Mouse (Mus musculus): ENCODE results near the gene Ssbp2. TPM values are rescaled to one million over a fixed set of nuclear protein-coding genes. Genes with fewer than 3 reads are reported as not detected.

Ssbp2 gene
- polyA plus RNA-seq, 1 experiment from 2014 or later: 4.6 TPM

DNA sequence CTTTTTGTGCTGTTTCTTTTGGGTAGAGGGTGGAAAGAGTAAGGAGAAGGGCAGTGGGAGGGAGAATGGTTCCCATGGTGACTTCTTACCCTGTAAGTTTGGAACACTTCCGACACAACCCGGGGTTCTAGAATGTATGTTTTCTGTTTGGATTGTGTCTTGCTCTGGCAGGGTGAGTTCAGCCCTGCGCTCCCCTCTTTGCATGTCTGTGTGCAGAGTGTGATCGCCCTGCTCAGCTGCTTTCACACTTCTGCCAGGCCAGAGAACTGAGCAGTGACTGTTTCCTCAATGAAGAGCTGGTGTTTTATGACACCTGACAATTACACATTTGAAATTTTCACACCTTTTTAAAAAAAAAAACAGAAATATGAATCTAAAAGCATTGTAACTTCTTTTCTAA lies 150.5 kb downstream of the Ssbp2 start:
- no peak overlapping the region for H3K4me3 ChIP-seq (ENCODE audit: inconsistent target)
- 93% methylated on average over 4 of the region's 4 CpGs for WGBS (ENCODE audit: missing documents)
- H3K27ac ChIP-seq: no peak overlapping the region
- H3K36me3 ChIP-seq (ENCODE audit: inconsistent target): no peaks in the 10 kb centered on the region
- H3K79me2 ChIP-seq (ENCODE audit: inconsistent target): no peaks in the 10 kb centered on the region

DNA sequence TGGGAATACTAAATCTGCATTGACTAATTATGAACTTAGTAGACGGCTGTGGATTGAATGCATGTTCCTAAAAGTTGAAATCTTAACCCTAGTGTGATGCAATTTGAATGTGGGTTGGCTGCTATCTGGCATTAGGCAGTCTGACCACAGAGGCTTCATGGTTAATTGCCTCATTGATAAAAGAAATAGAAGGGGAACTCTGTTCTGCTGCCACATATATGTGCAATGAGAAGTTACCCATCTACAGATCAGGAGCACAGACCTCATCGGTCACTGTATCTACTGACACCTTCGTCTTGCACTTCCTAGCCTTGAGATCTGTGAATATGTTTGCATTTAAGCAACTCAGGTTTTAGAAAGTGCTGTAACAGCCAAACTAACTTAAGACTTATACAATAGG lies 151.8 kb downstream of the Ssbp2 start:
- no peak overlapping the region for H3K4me3 ChIP-seq (ENCODE audit: inconsistent target)
- H3K27ac ChIP-seq: no peak overlapping the region
- 13% methylated on average over 3 of the region's 3 CpGs for WGBS (ENCODE audit: missing documents)
- no peaks in the 10 kb centered on the region for H3K36me3 ChIP-seq (ENCODE audit: inconsistent target)
- no peaks in the 10 kb centered on the region for H3K79me2 ChIP-seq (ENCODE audit: inconsistent target)

DNA sequence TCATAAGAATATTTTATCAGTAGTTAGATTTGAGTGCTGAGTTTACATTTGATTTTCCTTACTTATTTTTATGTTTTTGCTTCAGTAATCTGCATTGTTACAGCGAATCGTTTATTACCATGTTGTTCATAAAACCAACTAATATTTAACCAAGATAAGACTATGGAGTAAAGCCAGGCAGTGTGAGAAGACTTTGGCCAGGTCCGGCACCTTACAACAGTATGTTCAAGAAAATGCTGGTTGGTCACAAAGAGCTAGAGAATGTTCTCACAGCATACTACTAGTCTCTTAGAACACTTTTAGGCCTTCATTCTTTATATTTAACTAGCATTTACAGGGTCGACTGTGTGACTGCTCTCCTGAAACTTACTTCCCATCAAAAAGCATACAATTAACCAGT lies 152.5 kb downstream of the Ssbp2 start:
- Histone ChIP-seq H3K36me3 (ENCODE audit: inconsistent target) (no peaks in the 10 kb centered on the region), H3K79me2 (ENCODE audit: inconsistent target) (no peaks in the 10 kb centered on the region), H3K4me3 (ENCODE audit: inconsistent target) (no peak overlapping the region), H3K27ac (no peak overlapping the region)
- 90% methylated on average over 4 of the region's 4 CpGs for WGBS (ENCODE audit: missing documents)

DNA sequence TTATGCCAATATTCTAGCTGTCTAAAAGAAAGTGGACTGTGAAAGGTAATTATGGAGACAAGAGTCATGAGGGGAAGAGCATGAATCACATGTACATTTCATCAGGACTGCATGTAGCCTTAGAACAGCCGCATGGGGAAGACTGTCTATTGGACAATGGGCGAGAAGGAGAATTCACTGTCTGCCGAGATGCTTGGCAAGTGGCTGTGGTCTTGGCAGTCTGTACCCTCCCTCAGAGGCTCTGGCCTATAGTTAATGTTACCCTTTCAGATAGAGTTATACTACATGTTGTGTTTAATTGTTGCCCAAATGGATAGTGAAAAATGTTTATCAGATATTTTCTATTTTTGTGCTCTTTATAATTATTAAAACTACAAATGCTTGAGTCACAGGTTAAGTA lies 156.0 kb downstream of the Ssbp2 start:
- no peaks in the 10 kb centered on the region for H3K79me2 ChIP-seq (ENCODE audit: inconsistent target)
- WGBS (ENCODE audit: missing documents): 85% methylated on average over 3 of the region's 3 CpGs
- H3K4me3 ChIP-seq (ENCODE audit: inconsistent target): no peak overlapping the region
- no peak overlapping the region for H3K27ac ChIP-seq
- no peaks in the 10 kb centered on the region for H3K36me3 ChIP-seq (ENCODE audit: inconsistent target)

DNA sequence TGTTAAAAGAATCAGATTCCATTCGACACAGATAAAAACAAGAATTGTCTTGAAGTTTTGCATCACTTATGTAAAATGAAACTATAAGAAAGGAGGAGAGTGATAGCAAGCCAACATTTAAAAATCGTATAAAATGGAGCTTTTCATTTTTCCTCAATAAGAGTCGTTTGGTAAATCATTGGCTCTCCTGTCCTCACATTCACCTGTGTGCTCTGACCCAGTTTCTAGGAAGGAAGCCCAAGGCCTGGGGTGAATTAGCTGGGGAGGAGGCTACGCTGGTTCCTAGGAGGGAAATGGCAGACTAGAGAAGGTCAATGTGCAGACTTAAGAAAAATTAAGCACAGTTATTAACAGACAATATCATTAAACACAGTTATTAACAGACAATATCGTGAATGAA lies 156.8 kb downstream of the Ssbp2 start:
- no peaks in the 10 kb centered on the region for H3K79me2 ChIP-seq (ENCODE audit: inconsistent target)
- 98% methylated on average over 5 of the region's 5 CpGs for WGBS (ENCODE audit: missing documents)
- H3K4me3 ChIP-seq (ENCODE audit: inconsistent target): no peak overlapping the region
- no peaks in the 10 kb centered on the region for H3K36me3 ChIP-seq (ENCODE audit: inconsistent target)
- H3K27ac ChIP-seq: no peak overlapping the region

DNA sequence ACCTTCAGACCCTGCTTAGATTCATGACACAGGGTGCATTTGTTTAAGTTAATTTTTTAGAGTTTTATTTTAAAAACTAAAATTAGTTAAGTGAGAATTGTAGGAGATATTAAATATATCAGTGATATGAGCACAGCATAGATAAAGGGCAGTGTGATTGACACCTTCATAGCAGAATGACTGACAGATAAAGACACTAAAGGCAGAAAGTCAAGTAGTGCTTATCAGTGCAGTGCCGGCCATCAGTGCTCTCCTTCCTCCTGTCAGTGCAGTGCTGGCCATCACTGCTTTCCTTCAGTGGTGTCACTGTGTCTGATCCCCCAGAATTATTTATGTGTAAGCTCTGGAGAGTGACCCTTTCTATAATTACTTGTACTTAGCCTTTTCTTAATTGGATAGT lies 159.3 kb downstream of the Ssbp2 start:
- Histone ChIP-seq H3K36me3 (ENCODE audit: inconsistent target) (no peaks in the 10 kb centered on the region), H3K79me2 (ENCODE audit: inconsistent target) (no peaks in the 10 kb centered on the region), H3K27ac (no peak overlapping the region), H3K4me3 (ENCODE audit: inconsistent target) (no peak overlapping the region)
- 72% methylated on average over 1 of the region's 1 CpGs for WGBS (ENCODE audit: missing documents)

DNA sequence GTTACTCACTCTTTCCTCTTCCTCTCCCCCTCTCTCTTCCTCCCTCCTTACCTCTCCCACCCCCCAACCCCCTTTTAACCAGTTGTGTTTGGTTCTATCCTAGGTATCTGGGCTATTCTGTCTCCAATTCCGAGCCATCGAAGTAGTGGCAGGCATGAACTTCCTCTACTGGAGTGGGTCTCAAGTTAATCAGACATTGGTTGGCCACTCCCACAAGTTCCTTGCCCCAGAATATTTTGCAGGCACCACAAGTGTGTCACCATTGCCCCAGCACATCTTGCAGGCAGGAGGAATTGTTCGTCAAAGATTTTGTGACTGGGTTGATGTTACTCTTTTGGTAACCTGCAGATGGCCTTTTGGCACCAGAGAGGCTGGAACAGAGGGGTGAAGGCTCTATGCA lies 160.5 kb downstream of the Ssbp2 start:
- Histone ChIP-seq H3K36me3 (ENCODE audit: inconsistent target) (no peaks in the 10 kb centered on the region), H3K4me3 (ENCODE audit: inconsistent target) (no peak overlapping the region), H3K79me2 (ENCODE audit: inconsistent target) (no peaks in the 10 kb centered on the region), H3K27ac (no peak overlapping the region)
- 80% methylated on average over 3 of the region's 3 CpGs for WGBS (ENCODE audit: missing documents)

DNA sequence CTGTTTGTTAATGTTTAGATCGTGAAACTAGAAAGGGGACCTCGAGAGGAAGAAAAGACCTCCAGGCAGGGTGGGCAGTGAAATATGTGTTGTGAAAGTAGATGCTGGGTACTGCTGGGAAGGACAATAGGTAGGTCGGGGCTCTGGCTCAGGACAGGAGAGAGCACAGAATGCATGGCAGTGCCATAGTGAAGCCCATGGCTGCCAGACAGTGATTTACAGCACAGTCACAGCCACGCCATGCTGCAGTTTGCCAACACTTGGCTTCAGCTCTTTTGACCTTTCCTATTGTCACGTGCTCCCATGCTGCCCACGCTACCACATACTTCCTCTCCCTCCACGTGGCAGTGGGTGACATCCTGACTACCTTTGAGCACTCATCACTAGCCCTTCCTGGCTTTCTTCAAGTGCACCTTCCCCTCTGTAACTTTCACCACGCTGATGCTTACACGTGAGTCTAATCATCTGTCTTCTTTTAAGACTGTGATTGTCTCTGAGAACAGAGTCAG lies 171.3 kb downstream of the Ssbp2 start:
- Histone ChIP-seq H3K36me3 (ENCODE audit: inconsistent target) (no peaks in the 10 kb centered on the region), H3K27ac (no peak overlapping the region), H3K4me3 (ENCODE audit: inconsistent target) (no peak overlapping the region), H3K79me2 (ENCODE audit: inconsistent target) (no peaks in the 10 kb centered on the region)
- WGBS (ENCODE audit: missing documents): 57% methylated on average over 9 of the region's 9 CpGs

DNA sequence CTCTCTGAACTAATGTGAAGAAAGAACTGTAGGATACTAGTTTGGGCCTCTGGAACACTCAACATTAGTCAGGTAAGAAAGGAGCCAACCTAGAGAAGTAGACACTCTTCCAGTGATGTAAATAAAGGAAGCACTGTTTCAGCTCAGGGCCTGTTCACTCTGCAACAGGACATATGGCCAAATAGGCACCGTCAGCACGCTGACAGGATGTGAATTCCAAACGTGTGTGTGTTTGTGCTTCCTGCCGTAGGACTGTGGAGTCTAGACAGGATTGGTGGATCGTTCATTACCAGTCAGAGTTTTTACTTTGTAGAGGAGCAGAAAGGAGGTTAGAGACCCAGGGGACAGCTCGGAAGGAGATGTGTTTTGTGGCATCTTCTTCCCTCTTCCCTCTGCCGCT lies 174.0 kb downstream of the Ssbp2 start:
- no peak overlapping the region for H3K27ac ChIP-seq
- H3K79me2 ChIP-seq (ENCODE audit: inconsistent target): no peaks in the 10 kb centered on the region
- WGBS (ENCODE audit: missing documents): 55% methylated on average over 7 of the region's 7 CpGs
- H3K36me3 ChIP-seq (ENCODE audit: inconsistent target): no peaks in the 10 kb centered on the region
- H3K4me3 ChIP-seq (ENCODE audit: inconsistent target): no peak overlapping the region

DNA sequence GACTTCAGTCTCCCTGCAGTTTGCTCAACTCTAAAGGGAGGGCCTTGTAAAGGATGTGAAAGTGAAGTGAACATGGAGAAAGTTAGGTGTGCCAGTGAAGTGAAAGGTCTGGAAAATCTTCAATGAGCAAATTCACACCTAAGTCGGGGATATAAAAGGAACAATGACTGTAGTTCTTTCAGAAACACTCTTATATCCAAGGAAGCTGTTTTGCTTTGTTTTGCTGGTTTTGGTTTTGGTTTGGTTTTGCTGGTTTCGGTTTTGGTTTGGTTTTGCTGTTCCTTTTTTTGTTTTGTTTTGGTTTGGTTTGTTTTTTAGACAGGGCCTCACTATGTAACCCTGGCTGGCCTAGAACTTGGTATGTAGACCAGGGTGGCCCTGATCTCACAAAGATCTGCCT lies 175.9 kb downstream of the Ssbp2 start:
- no peaks in the 10 kb centered on the region for H3K36me3 ChIP-seq (ENCODE audit: inconsistent target)
- H3K27ac ChIP-seq: no peak overlapping the region
- WGBS (ENCODE audit: missing documents): 3% methylated on average over 2 of the region's 2 CpGs

DNA sequence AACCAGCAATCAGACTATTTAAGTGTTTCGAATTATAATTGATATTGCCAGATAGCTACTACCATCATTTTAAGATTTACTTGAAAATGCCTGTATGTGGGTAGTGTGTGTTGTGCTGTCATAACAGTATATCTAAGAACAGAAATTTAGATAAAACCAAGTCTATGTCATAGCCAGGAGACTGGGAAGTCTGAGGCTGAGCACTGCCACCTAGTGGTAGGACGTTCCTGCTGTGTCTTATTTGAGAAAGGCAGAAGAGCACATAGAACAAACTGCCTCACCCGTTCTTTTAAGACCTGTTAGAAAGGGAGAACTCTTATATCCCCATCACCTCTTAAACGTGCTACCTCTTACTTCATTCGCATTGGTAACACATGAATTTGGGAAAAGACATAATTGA lies 176.7 kb downstream of the Ssbp2 start:
- WGBS (ENCODE audit: missing documents): 24% methylated on average over 5 of the region's 5 CpGs
- Histone ChIP-seq H3K27ac (no peak overlapping the region), H3K79me2 (ENCODE audit: inconsistent target) (no peaks in the 10 kb centered on the region), H3K36me3 (ENCODE audit: inconsistent target) (no peaks in the 10 kb centered on the region), H3K4me3 (ENCODE audit: inconsistent target) (no peak overlapping the region)

More for the DNA sequence above, 175.9 kb downstream of the Ssbp2 start:
- Histone ChIP-seq H3K79me2 (ENCODE audit: inconsistent target) (no peaks in the 10 kb centered on the region), H3K4me3 (ENCODE audit: inconsistent target) (no peak overlapping the region)

DNA sequence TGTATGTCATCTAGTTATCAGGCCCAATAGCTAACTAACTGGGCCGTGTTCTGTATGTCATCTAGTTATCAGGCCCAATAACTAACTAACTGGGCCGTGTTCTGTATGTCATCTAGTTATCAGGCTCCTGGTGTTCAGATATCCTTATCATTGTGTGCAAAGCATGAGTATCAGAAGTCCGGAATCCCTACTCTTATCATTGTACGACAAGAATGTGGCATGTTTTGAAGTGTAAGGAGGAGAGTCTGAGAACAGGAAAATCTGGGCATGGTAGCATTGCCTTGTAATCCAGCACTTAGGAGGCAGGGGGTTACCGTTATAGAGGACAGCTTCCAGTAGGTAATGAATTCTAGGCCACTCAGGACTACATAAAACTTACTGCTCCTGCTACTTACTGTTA lies 178.8 kb downstream of the Ssbp2 start:
- Histone ChIP-seq H3K36me3 (ENCODE audit: inconsistent target) (no peaks in the 10 kb centered on the region), H3K79me2 (ENCODE audit: inconsistent target) (no peaks in the 10 kb centered on the region), H3K4me3 (ENCODE audit: inconsistent target) (no peak overlapping the region), H3K27ac (no peak overlapping the region)
- 96% methylated on average over 4 of the region's 5 CpGs for WGBS (ENCODE audit: missing documents)

DNA sequence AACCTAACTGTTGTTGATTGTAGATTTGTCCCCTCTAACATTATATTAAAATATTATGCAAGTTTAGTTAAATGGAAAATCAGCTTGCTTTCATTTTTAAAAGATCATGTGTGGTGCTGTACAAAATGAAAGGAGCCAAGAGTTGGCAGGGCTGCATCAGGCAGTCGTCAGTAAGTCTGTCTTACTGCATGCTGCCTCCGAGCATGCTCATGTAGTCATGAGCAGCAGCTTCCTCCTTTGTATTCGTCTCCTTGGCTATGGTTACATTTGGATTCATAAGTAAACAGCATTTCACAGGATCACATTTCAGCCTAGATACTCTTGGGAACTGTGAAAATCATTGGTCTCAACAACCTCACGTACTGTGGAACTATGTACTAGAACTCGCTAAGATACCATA lies 180.1 kb downstream of the Ssbp2 start:
- 78% methylated on average over 5 of the region's 5 CpGs for WGBS (ENCODE audit: missing documents)
- no peaks in the 10 kb centered on the region for H3K79me2 ChIP-seq (ENCODE audit: inconsistent target)

DNA sequence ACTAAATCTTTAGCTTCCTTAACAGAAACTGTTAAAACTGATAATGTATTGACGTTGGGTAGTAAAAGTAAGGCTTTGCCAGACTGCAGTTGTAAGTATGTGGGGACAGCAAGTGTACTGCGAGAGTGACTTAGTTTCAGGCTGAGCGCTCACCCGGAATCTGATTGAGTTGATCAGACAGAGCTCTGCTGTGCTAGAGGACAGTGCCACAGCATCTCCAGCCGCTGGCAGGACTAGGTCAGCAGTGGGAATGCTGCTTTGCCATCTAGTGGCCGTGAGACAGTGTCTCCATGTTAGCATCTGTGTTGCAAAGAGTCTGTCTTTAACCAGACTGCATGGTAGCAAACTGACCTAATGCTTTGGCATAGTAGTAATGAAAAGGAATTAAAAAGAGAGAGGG lies 188.2 kb downstream of the Ssbp2 start:
- Histone ChIP-seq H3K27ac (no peak overlapping the region), H3K79me2 (ENCODE audit: inconsistent target) (no peaks in the 10 kb centered on the region), H3K36me3 (ENCODE audit: inconsistent target) (no peaks in the 10 kb centered on the region), H3K4me3 (ENCODE audit: inconsistent target) (no peak overlapping the region)
- 86% methylated on average over 6 of the region's 6 CpGs for WGBS (ENCODE audit: missing documents)

More for the DNA sequence above, 180.1 kb downstream of the Ssbp2 start:
- no peak overlapping the region for H3K27ac ChIP-seq
- H3K4me3 ChIP-seq (ENCODE audit: inconsistent target): no peak overlapping the region
- no peaks in the 10 kb centered on the region for H3K36me3 ChIP-seq (ENCODE audit: inconsistent target)

DNA sequence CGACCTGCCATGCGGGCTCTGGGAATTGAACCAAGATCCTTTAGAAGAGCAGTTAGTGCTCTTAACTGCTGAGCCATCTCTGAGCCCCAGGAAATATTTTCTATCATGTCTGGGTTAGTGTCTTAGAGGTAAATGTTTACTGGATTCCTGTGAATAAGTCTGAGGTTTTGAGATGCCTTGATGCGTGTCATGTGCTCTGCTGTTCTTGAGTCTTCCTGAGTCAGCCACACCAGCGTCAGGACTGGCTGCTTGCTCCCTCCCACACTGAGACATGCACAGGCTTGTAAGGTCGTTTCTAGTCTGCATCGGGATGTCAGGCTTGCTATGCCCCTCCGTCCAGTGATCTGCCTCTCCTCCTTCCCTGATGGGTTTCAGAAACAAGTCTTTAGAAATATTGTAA lies 189.8 kb downstream of the Ssbp2 start:
- Histone ChIP-seq H3K27ac (no peak overlapping the region), H3K79me2 (ENCODE audit: inconsistent target) (no peaks in the 10 kb centered on the region), H3K4me3 (ENCODE audit: inconsistent target) (no peak overlapping the region), H3K36me3 (ENCODE audit: inconsistent target) (no peaks in the 10 kb centered on the region)
- 84% methylated on average over 7 of the region's 7 CpGs for WGBS (ENCODE audit: missing documents)

DNA sequence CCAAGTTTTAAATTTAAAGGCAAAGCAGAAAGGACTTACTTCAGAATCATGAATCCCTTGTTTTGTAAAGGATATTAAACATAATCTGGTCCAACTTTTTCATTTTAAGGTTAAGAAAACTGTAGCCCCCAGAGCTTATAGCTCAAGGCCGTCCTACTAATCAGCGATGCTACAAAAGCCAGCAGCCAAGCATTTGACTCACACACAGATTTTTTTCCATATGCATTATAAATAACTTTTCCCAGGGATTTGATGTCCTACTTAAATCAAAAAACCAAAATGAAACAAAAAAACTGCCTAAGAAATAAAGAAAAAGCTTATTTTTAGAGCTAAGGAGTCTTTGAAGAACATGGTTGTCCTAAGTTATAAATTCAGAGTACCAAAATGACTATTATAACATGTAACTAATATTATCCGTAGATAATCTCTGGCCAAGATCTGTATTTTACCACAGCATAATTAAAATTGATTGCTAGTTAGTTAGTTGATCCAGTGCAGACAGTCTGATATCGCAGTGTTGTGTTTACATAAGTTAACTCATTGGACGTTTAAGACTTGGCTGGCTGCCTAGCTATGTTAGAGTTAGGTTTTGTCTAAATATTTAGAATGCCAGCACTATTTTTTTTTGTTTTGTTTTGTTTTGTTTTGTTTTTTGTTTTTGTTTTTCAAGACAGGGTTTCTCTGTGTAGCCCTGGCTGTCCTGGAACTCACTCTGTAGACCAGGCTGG lies 201.1 kb downstream of the Ssbp2 start:
- 92% methylated on average over 5 of the region's 5 CpGs for WGBS (ENCODE audit: missing documents)
- no peak overlapping the region for H3K27ac ChIP-seq
- H3K79me2 ChIP-seq (ENCODE audit: inconsistent target): no peaks in the 10 kb centered on the region
- H3K4me3 ChIP-seq (ENCODE audit: inconsistent target): no peak overlapping the region
- no peaks in the 10 kb centered on the region for H3K36me3 ChIP-seq (ENCODE audit: inconsistent target)
